Mouse (Mus musculus) inflammation-experienced regulatory T-cells, adult 6 months (primary cell): ENCODE results near the gene Kremen1. TPM values are rescaled to one million over a fixed set of nuclear protein-coding genes. Genes with fewer than 3 reads are reported as not detected.

Experiments used
- ATAC-seq: one replicate; pipeline ENCODE4 v1.8.0; 2017
- polyA plus RNA-seq, 3 experiments: library from polyadenylated mRNA; unstranded; fragments of 100-300 nt; shearing (Covaris generic); gene quantifications; one replicate each; pipeline ENCODE4 v1.2.1; 2017

Gene Kremen1
- polyA plus RNA-seq, 3 experiments from 2014 or later = 2.3 to 4.1 (median 3.0) TPM

GRCm38 (mm10) chr11:5215401-5216187, 45.8 kb downstream of the Kremen1 start:
- no peak for ATAC-seq

- no peak for ATAC-seq
Observed at GRCm38 (mm10) chr11:5214483-5215040, 46.8 kb downstream of the Kremen1 start.

- no peak for ATAC-seq
Observed at GRCm38 (mm10) chr11:5203054-5203453, 58.3 kb downstream of the Kremen1 start.

- ATAC-seq = no peak
Observed at GRCm38 (mm10) chr11:5201799-5202680, 59.3 kb downstream of the Kremen1 start.

GRCm38 (mm10) chr11:5199879-5200278, 61.5 kb downstream of the Kremen1 start:
- no peak for ATAC-seq

- ATAC-seq = no peak
Observed at GRCm38 (mm10) chr11:5197068-5197467, 64.3 kb downstream of the Kremen1 start.

GRCm38 (mm10) chr11:5196583-5196982, 64.8 kb downstream of the Kremen1 start:
- no peak for ATAC-seq

- ATAC-seq = no peak
Observed at GRCm38 (mm10) chr11:5193576-5193881, 67.8 kb downstream of the Kremen1 start.

- no peak for ATAC-seq
Observed at GRCm38 (mm10) chr11:5192840-5193575, 68.3 kb downstream of the Kremen1 start.

GRCm38 (mm10) chr11:5192084-5192516, 69.3 kb downstream of the Kremen1 start:
- no peak for ATAC-seq

- ATAC-seq = no peak
Observed at GRCm38 (mm10) chr11:5189239-5189933, 72.0 kb downstream of the Kremen1 start.

GRCm38 (mm10) chr11:5188170-5188569, 73.2 kb downstream of the Kremen1 start:
- no peak for ATAC-seq

- no peak for ATAC-seq
Observed at GRCm38 (mm10) chr11:5184832-5185231, 76.5 kb downstream of the Kremen1 start.

- no peak for ATAC-seq
Observed at GRCm38 (mm10) chr11:5184250-5184649, 77.1 kb downstream of the Kremen1 start.

- no peak for ATAC-seq
Observed at GRCm38 (mm10) chr11:5182870-5183269, 78.5 kb downstream of the Kremen1 start.

- ATAC-seq = peak; percentile 33
Observed at GRCm38 (mm10) chr11:5181850-5182404, 79.4 kb downstream of the Kremen1 start.

GRCm38 (mm10) chr11:5179391-5179790, 82.0 kb downstream of the Kremen1 start:
- ATAC-seq = no peak

- peak; percentile 97 for ATAC-seq
Observed at GRCm38 (mm10) chr11:5177171-5177570, 84.2 kb downstream of the Kremen1 start.

GRCm38 (mm10) chr11:5176685-5177084, 84.7 kb downstream of the Kremen1 start:
- no peak for ATAC-seq

- no peak for ATAC-seq
Observed at GRCm38 (mm10) chr11:5175866-5176265, 85.5 kb downstream of the Kremen1 start.

GRCm38 (mm10) chr11:5175141-5175540, 86.2 kb downstream of the Kremen1 start:
- no peak for ATAC-seq

- no peak for ATAC-seq
Observed at GRCm38 (mm10) chr11:5172861-5173260, 88.5 kb downstream of the Kremen1 start.
